Mouse (Mus musculus): ENCODE measurements at regions not wholly inside any gene's neighbourhood (a gene's known extent, or its start where the extent isn't known, plus 50 kb on each side); places are given as distances from the start of the nearest gene placed in this dataset.

DNA sequence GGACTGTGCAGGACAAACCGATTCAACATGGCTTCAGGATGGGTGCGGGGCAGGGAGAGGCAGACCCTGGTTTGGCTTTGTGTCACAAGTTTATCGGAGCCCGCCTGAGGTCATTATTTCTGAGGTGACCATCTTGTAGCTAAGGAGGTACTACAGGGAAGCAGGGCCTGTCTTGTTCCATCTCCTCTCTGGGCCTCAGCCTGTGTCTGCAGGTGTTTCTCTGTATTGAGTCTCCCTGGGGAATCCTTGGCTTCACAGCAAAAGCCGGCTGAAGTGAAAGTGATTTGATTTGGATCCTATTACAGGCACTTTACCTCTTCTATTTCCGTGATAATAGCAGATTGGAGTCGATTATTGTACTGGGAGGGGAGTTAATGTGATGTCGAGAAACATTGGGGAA is 805.7 kb upstream of the Arrdc4 start:
- peak; percentile 50 for DNase-seq (ENCODE audit: low read depth)
- TF ChIP-seq POLR2A (IDR thresholded peaks at IDR 0.05; ENCODE audit: borderline replicate concordance, extremely low read depth, insufficient read depth, insufficient read length, poor library complexity, severe bottlenecking) (no peak), CTCF (IDR thresholded peaks at IDR 0.05; ENCODE audit: borderline replicate concordance, extremely low read depth, insufficient read depth, insufficient read length) (no peak)

DNA sequence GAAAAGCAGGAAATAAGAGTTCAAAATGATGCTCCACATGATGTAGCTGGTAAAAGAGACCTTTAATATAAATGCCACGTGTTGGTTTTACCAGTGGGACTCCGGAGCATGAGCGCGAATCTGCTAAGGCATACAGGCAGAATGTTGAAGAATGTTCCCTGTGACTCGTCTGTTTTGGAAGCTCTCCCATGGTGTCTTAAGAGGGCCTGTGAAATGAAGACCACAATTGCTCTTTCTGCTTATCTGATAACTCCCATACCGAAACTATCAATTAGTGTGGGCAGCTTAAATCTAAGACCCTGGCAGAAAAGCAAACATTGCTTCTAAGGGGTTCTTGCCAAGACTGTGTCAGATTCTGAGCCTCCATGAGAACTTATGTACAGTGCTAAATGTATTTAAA is 804.9 kb upstream of the Arrdc4 start:
- DNase-seq (ENCODE audit: low read depth) = no peak
- TF ChIP-seq CTCF (IDR thresholded peaks at IDR 0.05; ENCODE audit: borderline replicate concordance, extremely low read depth, insufficient read depth, insufficient read length) (no peak), POLR2A (IDR thresholded peaks at IDR 0.05; ENCODE audit: borderline replicate concordance, extremely low read depth, insufficient read depth, insufficient read length, poor library complexity, severe bottlenecking) (no peak)

DNA sequence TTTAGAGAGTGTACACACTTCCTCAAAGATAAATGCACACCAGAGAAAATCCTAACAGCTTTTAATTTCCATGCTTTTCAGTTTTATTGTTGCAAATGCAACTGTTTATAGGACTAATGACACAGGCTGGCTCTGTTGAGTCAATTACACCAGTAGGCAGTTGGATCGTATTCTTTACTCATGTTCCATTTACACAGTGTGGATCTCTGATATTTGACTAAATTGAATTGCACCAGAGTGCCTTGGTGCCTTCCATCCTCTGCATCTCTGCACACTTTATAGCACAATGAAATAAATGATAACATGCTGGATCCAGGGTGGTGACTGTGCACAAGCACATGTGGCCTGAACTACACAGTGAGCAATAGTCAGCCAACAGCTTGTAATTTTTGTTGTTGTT is 787.0 kb upstream of the Arrdc4 start:
- no peak for DNase-seq (ENCODE audit: low read depth)
- no peak for TF ChIP-seq POLR2A (IDR thresholded peaks at IDR 0.05; ENCODE audit: borderline replicate concordance, extremely low read depth, insufficient read depth, insufficient read length, poor library complexity, severe bottlenecking)
- no peak for TF ChIP-seq CTCF (IDR thresholded peaks at IDR 0.05; ENCODE audit: borderline replicate concordance, extremely low read depth, insufficient read depth, insufficient read length)

DNA sequence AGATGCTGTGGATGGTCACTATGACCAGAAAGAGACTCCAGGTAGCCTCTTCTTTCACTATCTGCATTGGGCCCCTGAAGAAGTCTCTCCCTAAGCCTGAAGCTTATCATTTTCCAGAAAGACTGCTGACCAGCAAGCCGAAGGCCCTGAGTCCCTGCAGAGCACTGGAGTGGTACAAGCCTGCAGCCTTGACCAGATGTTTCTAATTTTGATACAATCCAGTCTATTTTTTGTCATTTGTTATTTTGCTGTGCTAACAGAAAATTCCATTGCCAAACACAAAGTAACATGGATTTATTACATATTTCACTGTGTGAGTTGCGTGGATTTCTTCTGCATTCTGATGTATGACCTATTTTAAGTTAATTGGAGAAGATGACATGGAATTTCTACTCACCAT is 764.9 kb upstream of the Arrdc4 start:
- no peak for TF ChIP-seq POLR2A (IDR thresholded peaks at IDR 0.05; ENCODE audit: borderline replicate concordance, extremely low read depth, insufficient read depth, insufficient read length, poor library complexity, severe bottlenecking)
- no peak for TF ChIP-seq CTCF (IDR thresholded peaks at IDR 0.05; ENCODE audit: borderline replicate concordance, extremely low read depth, insufficient read depth, insufficient read length)
- no peak for DNase-seq (ENCODE audit: low read depth)

DNA sequence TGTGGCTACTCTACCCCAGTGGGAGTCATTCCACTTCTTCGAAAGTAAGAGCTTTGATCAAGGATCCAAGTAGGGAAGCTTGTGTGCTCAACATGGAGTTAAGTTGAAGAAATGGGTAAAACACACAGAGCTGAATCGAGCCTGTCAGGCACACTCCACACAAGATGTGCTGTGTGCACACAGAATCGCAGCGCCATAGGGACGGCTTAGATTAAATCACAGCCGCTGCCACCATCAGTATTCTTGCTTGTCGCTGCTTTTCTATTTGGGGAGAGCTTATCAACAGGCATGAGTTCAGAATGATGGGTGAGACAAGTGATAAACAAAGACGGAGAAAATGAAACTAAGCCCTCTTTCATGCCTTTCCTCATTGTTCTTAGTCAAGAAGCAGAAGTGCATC is 761.3 kb upstream of the Arrdc4 start:
- peak; percentile 61 for DNase-seq (ENCODE audit: low read depth)
- TF ChIP-seq POLR2A (IDR thresholded peaks at IDR 0.05; ENCODE audit: borderline replicate concordance, extremely low read depth, insufficient read depth, insufficient read length, poor library complexity, severe bottlenecking) = no peak
- no peak for TF ChIP-seq CTCF (IDR thresholded peaks at IDR 0.05; ENCODE audit: borderline replicate concordance, extremely low read depth, insufficient read depth, insufficient read length)

DNA sequence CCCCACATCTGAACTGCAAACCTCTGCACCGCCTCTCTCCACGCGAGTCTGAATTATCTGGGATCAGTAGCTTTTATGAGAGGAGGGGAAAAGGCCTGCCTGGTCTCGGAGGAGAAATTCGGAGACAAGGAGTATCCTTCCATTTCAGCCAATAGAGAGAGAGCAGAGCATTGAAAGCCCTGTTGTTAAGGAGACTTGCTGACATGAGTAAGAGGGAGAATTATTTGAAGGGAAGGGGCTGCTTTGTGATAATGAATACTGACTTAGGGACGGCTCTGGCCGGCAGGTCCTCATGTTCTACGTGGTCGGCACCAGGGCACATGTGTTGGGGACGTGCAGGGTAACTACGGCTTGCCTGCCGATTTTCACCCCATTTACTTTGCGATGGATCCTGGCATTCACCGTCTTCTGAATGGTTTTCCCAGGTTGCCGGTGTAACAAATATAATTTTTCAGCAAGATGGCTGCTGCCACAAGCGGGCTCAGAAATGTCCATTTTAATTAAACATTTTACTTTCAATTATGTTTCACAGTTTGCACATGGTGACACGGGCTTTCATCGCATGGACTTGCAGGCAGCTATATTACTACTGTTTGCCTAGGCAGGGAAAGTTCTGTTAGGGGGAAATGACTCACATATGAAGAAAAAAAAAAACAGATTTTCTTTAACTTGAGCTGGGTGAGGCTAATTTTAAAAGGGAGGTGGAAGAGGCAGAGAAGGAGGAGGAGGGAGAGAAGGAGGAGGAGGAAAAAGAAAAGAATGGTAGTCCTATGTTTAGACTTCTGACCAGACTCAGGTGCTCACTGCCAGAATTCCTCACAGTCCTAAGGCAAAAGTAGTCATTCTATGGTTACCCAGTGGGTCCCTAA is 744.3 kb upstream of the Arrdc4 start:
- TF ChIP-seq CTCF (IDR thresholded peaks at IDR 0.05; ENCODE audit: borderline replicate concordance, extremely low read depth, insufficient read depth, insufficient read length) (no peak), POLR2A (IDR thresholded peaks at IDR 0.05; ENCODE audit: borderline replicate concordance, extremely low read depth, insufficient read depth, insufficient read length, poor library complexity, severe bottlenecking) (no peak)
- peak; percentile 66 for DNase-seq (ENCODE audit: low read depth)

DNA sequence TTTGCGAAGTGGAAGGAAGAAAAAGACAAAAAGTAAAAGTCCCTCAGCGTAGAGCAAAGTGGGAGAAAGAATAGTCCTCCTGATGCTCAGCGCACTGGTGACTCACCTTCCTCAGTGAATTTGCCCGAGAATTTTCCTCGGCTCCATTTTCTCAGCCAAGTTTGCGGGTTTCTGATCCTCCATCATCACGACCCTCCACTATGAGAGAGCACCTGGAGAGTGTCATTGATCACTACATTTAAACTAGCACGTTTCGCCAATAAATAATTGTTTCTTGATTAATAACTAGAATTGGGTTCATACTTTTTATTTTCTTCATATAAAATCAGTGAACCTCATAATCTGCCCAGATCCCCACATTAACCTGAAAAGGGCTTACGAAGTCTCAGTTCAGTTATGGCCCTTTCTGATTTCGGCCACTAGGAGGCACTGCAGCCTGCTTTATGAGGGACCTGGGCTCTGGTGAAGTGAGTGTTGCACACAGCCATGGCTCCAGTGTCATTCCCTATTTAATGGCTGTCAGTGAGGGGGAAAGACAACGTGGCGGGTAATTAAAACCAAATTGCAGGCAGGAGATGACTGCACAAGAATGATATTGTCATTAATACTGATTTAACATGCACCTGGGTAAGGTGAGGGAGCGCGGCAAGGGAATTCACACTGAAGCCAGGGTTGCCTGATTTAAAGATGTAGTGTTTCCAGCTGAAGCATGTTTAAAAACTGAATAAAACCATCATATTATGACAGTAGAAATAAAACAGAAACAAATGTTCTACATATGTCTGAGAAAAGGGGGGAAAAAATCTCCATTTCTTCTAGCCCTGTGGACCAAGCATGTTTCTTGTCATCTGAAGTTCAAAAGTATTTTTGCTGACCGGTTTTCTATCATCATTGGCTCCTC is 741.8 kb upstream of the Arrdc4 start:
- DNase-seq (ENCODE audit: low read depth) = peak; percentile 93
- TF ChIP-seq CTCF (IDR thresholded peaks at IDR 0.05; ENCODE audit: borderline replicate concordance, extremely low read depth, insufficient read depth, insufficient read length) = peak; percentile 97
- no peak for TF ChIP-seq POLR2A (IDR thresholded peaks at IDR 0.05; ENCODE audit: borderline replicate concordance, extremely low read depth, insufficient read depth, insufficient read length, poor library complexity, severe bottlenecking)

DNA sequence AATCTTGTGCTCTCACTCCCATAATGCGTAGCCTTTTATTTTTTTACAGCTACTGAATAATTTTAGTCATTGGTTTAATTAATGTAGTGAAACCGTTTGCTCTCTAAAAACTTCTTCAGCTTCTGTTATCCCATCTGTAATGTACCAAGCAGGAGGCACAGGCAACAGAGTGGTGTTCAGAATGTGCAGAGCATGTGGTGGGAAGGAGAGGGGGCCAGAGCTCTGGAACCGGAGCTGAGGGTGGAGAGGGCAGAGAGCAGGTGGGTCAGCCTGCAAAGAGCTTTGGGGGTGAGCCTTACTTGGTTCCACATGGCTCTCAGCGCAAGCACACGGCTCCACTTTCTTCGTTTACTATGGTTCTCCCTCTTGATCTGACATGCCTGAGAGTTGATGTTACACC is 739.6 kb upstream of the Arrdc4 start:
- DNase-seq (ENCODE audit: low read depth) = peak; percentile 36
- TF ChIP-seq CTCF (IDR thresholded peaks at IDR 0.05; ENCODE audit: borderline replicate concordance, extremely low read depth, insufficient read depth, insufficient read length) (no peak), POLR2A (IDR thresholded peaks at IDR 0.05; ENCODE audit: borderline replicate concordance, extremely low read depth, insufficient read depth, insufficient read length, poor library complexity, severe bottlenecking) (no peak)

DNA sequence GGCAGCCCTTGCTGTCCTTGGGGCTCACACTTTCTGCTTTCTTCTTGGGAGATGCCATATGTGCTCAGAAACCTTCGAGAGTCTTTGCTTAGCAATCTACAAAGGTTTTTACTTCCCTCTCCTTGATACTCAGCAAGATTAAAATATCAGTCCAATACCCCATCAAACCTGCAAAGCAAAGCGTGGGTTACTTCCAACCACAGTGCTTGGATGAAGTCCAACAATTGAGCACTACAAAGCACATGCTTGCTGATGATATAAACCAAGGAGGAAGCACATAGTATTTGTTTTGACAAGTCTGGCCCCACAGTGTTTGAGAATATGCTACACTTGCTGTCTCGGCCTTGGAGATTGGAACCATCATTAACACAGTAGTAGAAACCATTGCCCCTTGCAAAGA is 738.1 kb upstream of the Arrdc4 start:
- peak; percentile 60 for DNase-seq (ENCODE audit: low read depth)

DNA sequence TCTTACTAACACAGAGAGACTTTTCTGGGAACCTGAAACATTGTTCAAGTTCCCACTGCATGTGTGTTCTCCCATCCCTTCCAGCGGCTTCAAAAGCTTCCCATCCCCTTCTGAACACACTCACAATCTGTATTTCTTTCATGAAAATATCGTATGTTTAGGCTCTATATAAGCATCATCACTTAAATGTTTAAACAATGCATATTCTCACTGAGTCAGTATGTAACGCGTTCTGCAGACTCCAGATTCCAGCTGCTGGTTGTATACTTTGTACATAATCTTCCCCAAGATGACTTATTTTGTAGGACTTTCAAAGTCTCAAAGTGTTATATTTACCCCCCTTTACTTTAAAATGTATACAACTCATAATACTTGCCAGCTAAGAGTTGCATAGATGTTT is 735.5 kb upstream of the Arrdc4 start:
- no peak for TF ChIP-seq POLR2A (IDR thresholded peaks at IDR 0.05; ENCODE audit: borderline replicate concordance, extremely low read depth, insufficient read depth, insufficient read length, poor library complexity, severe bottlenecking)
- no peak for TF ChIP-seq CTCF (IDR thresholded peaks at IDR 0.05; ENCODE audit: borderline replicate concordance, extremely low read depth, insufficient read depth, insufficient read length)

More for the DNA sequence above, 738.1 kb upstream of the Arrdc4 start:
- TF ChIP-seq CTCF (IDR thresholded peaks at IDR 0.05; ENCODE audit: borderline replicate concordance, extremely low read depth, insufficient read depth, insufficient read length) (no peak), POLR2A (IDR thresholded peaks at IDR 0.05; ENCODE audit: borderline replicate concordance, extremely low read depth, insufficient read depth, insufficient read length, poor library complexity, severe bottlenecking) (no peak)

More for the DNA sequence above, 735.5 kb upstream of the Arrdc4 start:
- DNase-seq (ENCODE audit: low read depth) = no peak
